Mouse (Mus musculus) kidney, embryonic 15.5 days (tissue): Measurements from ENCODE around the gene Tcte2. TPM values are rescaled to one million over a fixed set of nuclear protein-coding genes. Genes with fewer than 3 reads are reported as not detected.

ENCODE experiments used
- ATAC-seq: fragments of 200-750 bp; cut with Nextera tagmentation; replicated peaks from 2 replicates; pipeline ENCODE4 v1.8.0; 2017; ENCODE audit warnings: moderate TSS enrichment; ENCODE audit not compliant: low FRiP score
- H3K27ac ChIP-seq: fragments of 300-500 bp; sonication (generic); 2 replicates; pipeline ENCODE4 v1.5.1; 2015; ENCODE audit warnings: mild to moderate bottlenecking, inconsistent platforms
- H3K27me3 ChIP-seq: fragments of 300-500 bp; sonication (generic); 2 replicates; pipeline ENCODE4 v1.6.1; 2015; ENCODE audit warnings: inconsistent platforms
- H3K36me3 ChIP-seq: fragments of 300-500 bp; sonication (generic); 2 replicates; pipeline ENCODE4 v1.6.1; 2015; ENCODE audit warnings: inconsistent platforms
- H3K4me1 ChIP-seq: fragments of 300-500 bp; sonication (generic); 2 replicates; pipeline ENCODE4 v1.6.1; 2015; ENCODE audit warnings: inconsistent platforms
- H3K4me2 ChIP-seq: fragments of 300-500 bp; sonication (generic); 2 replicates; pipeline ENCODE4 v1.6.1; 2015; ENCODE audit warnings: moderate library complexity, mild to moderate bottlenecking, inconsistent platforms
- H3K4me3 ChIP-seq: fragments of 300-500 bp; sonication (generic); replicated peaks from 2 replicates; pipeline ENCODE4 v1.5.1; 2015; ENCODE audit warnings: mild to moderate bottlenecking, inconsistent platforms
- H3K9ac ChIP-seq: fragments of 300-500 bp; sonication (generic); 2 replicates; pipeline ENCODE4 v1.6.1; 2015; ENCODE audit warnings: mild to moderate bottlenecking, inconsistent platforms
- H3K9me3 ChIP-seq: fragments of 300-500 bp; sonication (generic); replicated peaks from 2 replicates; pipeline ENCODE4 v1.6.1; 2016; ENCODE audit warnings: inconsistent platforms
- WGBS: fragments of 180-500 bp; shearing (Covaris S2); methylation state at CpG from one replicate; pipeline ENCODE4 v1.1.7; 2015; ENCODE audit warnings: mixed read lengths; 5-methylcytosine and 5-hydroxymethylcytosine counted together
- polyA plus RNA-seq: library from polyadenylated mRNA; unstranded; fragments of >200 nt; fragmentation: Nextera tagmentation; extraction: Ambion mirVana; gene quantifications from 2 replicates; pipeline ENCODE4 v1.2.1, GENCODE M21; 2015

Tcte2 gene
- polyA plus RNA-seq, 1 experiment from 2014 or later, result 3.2 TPM

DNA sequence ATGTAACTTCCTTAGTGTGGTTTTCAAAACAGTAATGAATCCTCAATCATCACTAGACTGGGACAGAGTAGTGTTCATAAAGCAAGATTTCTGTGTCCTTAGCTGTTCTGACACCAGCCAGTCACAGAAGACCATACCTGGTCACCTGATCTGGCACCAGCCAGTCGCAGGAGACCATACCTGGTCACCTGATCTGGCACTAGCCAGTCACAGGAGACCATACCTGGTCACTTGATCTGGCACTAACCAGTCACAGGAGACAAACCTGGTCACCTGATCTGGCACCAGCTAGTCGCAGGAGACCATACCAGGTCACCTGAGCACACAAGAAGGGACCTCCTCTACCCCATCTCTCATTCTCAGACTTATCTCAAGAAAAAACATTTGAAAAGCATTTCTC is 66.4 kb downstream of the Tcte2 start:
- no peak for ATAC-seq
- no peaks in the 10 kb centered on the region for H3K9me3 ChIP-seq
- WGBS, result 88% methylated on average over 2 of the region's 2 CpGs
- no peak overlapping the region for H3K4me2 ChIP-seq
- H3K36me3 ChIP-seq, result no peaks in the 10 kb centered on the region
- no peak overlapping the region for H3K4me3 ChIP-seq
- H3K27ac ChIP-seq, result no peak overlapping the region
- no peaks in the 10 kb centered on the region for H3K27me3 ChIP-seq
- no peak overlapping the region for H3K9ac ChIP-seq
- H3K4me1 ChIP-seq, result peaks cover 12% of the 10 kb centered on the region

- WGBS, result 84% methylated on average over 1 of the region's 1 CpGs
- no peaks in the 10 kb centered on the region for H3K9me3 ChIP-seq
- ATAC-seq, result no peak
- H3K27me3 ChIP-seq, result no peaks in the 10 kb centered on the region
- H3K4me3 ChIP-seq, result no peak overlapping the region
- 0 out of 2 replicates have a peak, but pooled peaks cover 4% of the 10 kb centered on the region for H3K4me1 ChIP-seq
- H3K36me3 ChIP-seq, result no peaks in the 10 kb centered on the region
- H3K4me2 ChIP-seq, result no peak overlapping the region
- no peak overlapping the region for H3K9ac ChIP-seq
- no peak overlapping the region for H3K27ac ChIP-seq
These were observed 67.4 kb downstream of the Tcte2 start for GRCm38 (mm10) chr17:13694181-13694580.

- no peak for ATAC-seq
- peaks cover 22% of the 10 kb centered on the region for H3K4me1 ChIP-seq
- no peak overlapping the region for H3K4me2 ChIP-seq
- no peak overlapping the region for H3K9ac ChIP-seq
- no peaks in the 10 kb centered on the region for H3K27me3 ChIP-seq
- no peaks in the 10 kb centered on the region for H3K36me3 ChIP-seq
- H3K27ac ChIP-seq, result no peak overlapping the region
- H3K9me3 ChIP-seq, result no peaks in the 10 kb centered on the region
- no peak overlapping the region for H3K4me3 ChIP-seq
- 76% methylated on average over 1 of the region's 1 CpGs for WGBS
These were observed 74.0 kb downstream of the Tcte2 start for GRCm38 (mm10) chr17:13687656-13688055.

DNA sequence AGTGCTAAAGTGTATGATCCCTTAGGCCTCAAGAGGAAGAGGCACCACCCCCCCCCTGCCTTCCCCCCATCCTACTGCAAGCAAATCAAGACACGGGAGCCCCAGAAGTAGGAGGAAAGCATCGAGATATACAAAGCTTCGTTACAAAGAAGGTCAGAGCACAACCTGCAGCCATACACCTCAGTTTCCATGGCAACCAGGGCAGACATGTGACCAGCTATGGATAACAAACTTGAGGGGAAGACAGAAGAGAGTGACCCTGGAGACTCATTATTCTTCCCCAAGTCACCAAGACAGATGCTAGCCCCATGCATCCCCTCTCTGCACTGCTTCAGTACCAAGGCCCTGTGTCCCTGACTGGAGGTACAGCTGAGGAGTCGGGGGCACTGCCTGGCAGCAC is 74.5 kb downstream of the Tcte2 start:
- no peak for ATAC-seq

DNA sequence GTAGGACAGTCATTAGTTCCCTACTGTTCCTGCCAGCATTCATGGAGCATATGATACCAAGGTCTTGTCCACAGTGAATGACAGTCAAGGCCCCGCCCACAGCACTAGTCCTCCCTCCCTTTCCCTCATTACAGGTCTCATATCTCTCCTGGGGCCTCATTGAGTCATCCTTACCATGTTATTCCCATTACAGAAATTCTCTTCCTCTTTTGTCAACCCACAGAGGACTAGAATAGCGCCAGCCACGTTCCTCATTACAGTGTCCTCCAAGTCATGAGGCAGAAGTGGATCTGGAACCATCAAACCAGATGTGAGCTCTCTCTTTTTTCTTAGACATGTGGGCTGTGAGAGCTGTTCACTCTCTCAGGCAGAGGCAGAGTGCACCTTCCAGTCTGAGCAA is 76.0 kb downstream of the Tcte2 start:
- peaks cover 26% of the 10 kb centered on the region for H3K4me1 ChIP-seq
- H3K36me3 ChIP-seq, result no peaks in the 10 kb centered on the region
- ATAC-seq, result no peak
- H3K27me3 ChIP-seq, result no peaks in the 10 kb centered on the region
- no peak overlapping the region for H3K9ac ChIP-seq
- H3K4me3 ChIP-seq, result no peak overlapping the region
- no peak overlapping the region for H3K4me2 ChIP-seq
- WGBS, result 88% methylated on average over 3 of the region's 3 CpGs
- H3K27ac ChIP-seq, result no peak overlapping the region
- no peaks in the 10 kb centered on the region for H3K9me3 ChIP-seq

More for the DNA sequence above, 74.5 kb downstream of the Tcte2 start:
- no peak overlapping the region for H3K4me3 ChIP-seq
- H3K9ac ChIP-seq, result no peak overlapping the region
- no peak overlapping the region for H3K4me2 ChIP-seq
- H3K9me3 ChIP-seq, result no peaks in the 10 kb centered on the region
- 55% methylated on average over 4 of the region's 4 CpGs for WGBS
- no peaks in the 10 kb centered on the region for H3K27me3 ChIP-seq
- no peak overlapping the region for H3K27ac ChIP-seq
- no peaks in the 10 kb centered on the region for H3K36me3 ChIP-seq
- H3K4me1 ChIP-seq, result peaks cover 28% of the 10 kb centered on the region

- WGBS, result 57% methylated on average over 7 of the region's 7 CpGs
- no peak overlapping the region for H3K9ac ChIP-seq
- H3K4me3 ChIP-seq, result no peak overlapping the region
- peak overlapping the region; percentile 87 for H3K27ac ChIP-seq
- H3K9me3 ChIP-seq, result no peaks in the 10 kb centered on the region
- no peak overlapping the region for H3K4me2 ChIP-seq
- no peaks in the 10 kb centered on the region for H3K36me3 ChIP-seq
- H3K4me1 ChIP-seq, result peaks cover 26% of the 10 kb centered on the region
- no peak for ATAC-seq
- no peaks in the 10 kb centered on the region for H3K27me3 ChIP-seq
These were observed 77.4 kb downstream of the Tcte2 start for GRCm38 (mm10) chr17:13684256-13684655.

GRCm38 (mm10) chr17:13683411-13684174 is 78.0 kb downstream of the Tcte2 start:
- peak overlapping the region; percentile 87 for H3K27ac ChIP-seq

DNA sequence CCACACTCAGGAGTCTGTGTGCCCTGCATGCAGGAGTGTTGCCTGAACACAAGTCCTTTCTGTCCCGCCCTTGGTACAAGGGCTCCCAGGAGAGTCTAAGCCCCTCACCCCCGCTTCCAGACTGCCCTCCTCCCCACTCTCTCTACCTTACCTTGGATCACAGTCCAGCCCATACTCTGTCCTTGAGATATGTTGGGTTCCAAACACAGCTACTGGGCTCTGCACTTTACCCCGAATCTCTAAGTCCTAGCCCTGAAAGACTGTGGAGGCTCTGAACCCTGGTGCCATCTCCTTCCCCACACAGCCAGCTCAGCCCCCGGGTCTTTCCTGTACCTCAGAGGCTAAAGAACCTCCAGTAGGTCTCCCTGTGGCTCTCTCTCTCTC is 78.6 kb downstream of the Tcte2 start:
- ATAC-seq, result no peak
- peak overlapping the region; percentile 48 for H3K4me2 ChIP-seq
- peak overlapping the region; percentile 31 for H3K4me3 ChIP-seq
- H3K36me3 ChIP-seq, result no peaks in the 10 kb centered on the region
- 38% methylated on average over 4 of the region's 4 CpGs for WGBS
- H3K27me3 ChIP-seq, result no peaks in the 10 kb centered on the region
- peak overlapping the region; percentile 87 for H3K27ac ChIP-seq
- peaks cover 23% of the 10 kb centered on the region for H3K4me1 ChIP-seq
- H3K9me3 ChIP-seq, result no peaks in the 10 kb centered on the region
- H3K9ac ChIP-seq, result peak overlapping the region; percentile 35

More at GRCm38 (mm10) chr17:13683411-13684174, 78.0 kb downstream of the Tcte2 start:
- Histone ChIP-seq H3K27me3 (no peaks in the 10 kb centered on the region), H3K4me3 (peak overlapping the region; percentile 31), H3K9ac (peak overlapping the region; percentile 35), H3K36me3 (no peaks in the 10 kb centered on the region), H3K4me1 (peaks cover 22% of the 10 kb centered on the region), H3K9me3 (no peaks in the 10 kb centered on the region), H3K4me2 (peak overlapping the region; percentile 48)
- peak; percentile 85 for ATAC-seq
- 15% methylated on average over 15 of the region's 15 CpGs for WGBS

DNA sequence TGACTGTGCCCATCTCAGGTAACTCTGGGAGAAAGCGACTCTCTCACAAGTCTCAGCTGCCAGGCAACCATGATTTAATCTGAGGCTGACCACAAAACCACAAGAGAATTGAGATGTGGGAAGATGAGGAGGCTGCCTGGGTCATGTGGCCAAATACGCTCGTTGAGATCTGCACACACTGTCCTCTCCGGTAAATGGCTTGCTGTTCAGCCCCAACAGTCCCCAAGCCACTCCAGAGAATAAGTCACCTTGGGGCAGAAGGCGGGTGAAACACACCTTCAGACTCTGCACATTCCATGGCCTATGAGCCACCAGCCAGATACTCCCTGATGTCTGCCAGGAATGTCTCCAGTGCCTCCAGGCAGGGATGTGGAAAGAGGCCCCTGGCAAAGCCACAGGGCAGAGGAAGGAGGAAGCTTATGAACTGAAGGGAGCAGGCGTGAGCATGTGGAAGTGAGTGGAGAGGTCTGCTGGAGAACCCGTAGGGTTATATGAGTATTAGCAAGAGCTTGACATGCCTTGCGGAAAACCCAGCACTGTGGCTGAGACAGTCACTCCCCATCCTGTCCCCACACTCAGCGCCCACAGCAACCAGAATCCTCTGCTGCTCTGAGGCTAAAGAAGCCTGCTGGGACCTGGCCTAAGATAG is 79.1 kb downstream of the Tcte2 start:
- Histone ChIP-seq H3K4me3 (peak overlapping the region; percentile 31), H3K9me3 (no peaks in the 10 kb centered on the region), H3K4me1 (peaks cover 21% of the 10 kb centered on the region), H3K27me3 (no peaks in the 10 kb centered on the region), H3K36me3 (no peaks in the 10 kb centered on the region), H3K4me2 (peak overlapping the region; percentile 48), H3K27ac (peak overlapping the region; percentile 87), H3K9ac (peak overlapping the region; percentile 35)
- WGBS, result 58% methylated on average over 9 of the region's 9 CpGs
- no peak for ATAC-seq

DNA sequence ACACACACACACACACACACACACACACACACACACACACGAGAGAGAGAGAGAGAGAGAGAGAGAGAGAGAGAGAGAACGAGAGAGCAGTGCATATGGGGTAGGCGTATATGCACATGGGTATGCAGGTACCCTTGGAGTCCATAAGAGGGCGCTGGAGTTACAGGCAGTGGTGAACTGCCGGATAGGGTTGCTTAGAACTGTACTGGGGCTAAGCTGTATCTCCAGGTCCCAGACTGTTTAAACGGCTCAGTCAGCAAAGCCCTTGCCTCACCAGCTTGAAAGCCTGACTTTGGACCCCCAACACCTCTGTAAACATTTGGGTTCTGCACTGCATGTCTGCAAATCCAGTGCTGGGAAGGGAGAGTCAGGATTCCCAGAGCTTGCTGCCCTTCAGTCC is 79.9 kb downstream of the Tcte2 start:
- H3K27me3 ChIP-seq, result no peaks in the 10 kb centered on the region
- H3K4me2 ChIP-seq, result peak overlapping the region; percentile 48; the same call in 1 of the 2 replicates
- no peak overlapping the region for H3K9ac ChIP-seq
- H3K4me1 ChIP-seq, result peaks cover 21% of the 10 kb centered on the region
- no peak overlapping the region for H3K27ac ChIP-seq
- no peaks in the 10 kb centered on the region for H3K36me3 ChIP-seq
- WGBS, result 95% methylated on average over 5 of the region's 6 CpGs
- ATAC-seq, result no peak
- no peak overlapping the region for H3K4me3 ChIP-seq
- H3K9me3 ChIP-seq, result no peaks in the 10 kb centered on the region

GRCm38 (mm10) chr17:13681126-13681525 is 80.5 kb downstream of the Tcte2 start:
- Histone ChIP-seq H3K27me3 (no peaks in the 10 kb centered on the region), H3K4me1 (peaks cover 21% of the 10 kb centered on the region), H3K27ac (no peak overlapping the region), H3K4me3 (no peak overlapping the region), H3K9me3 (no peaks in the 10 kb centered on the region), H3K36me3 (no peaks in the 10 kb centered on the region), H3K4me2 (no peak overlapping the region), H3K9ac (no peak overlapping the region)
- 80% methylated on average over 6 of the region's 6 CpGs for WGBS
- no peak for ATAC-seq

GRCm38 (mm10) chr17:13680318-13680717 is 81.3 kb downstream of the Tcte2 start:
- Histone ChIP-seq H3K27me3 (no peaks in the 10 kb centered on the region), H3K4me3 (no peak overlapping the region), H3K9ac (no peak overlapping the region), H3K9me3 (no peaks in the 10 kb centered on the region), H3K36me3 (no peaks in the 10 kb centered on the region), H3K27ac (no peak overlapping the region), H3K4me2 (no peak overlapping the region), H3K4me1 (peaks cover 24% of the 10 kb centered on the region)
- 61% methylated on average over 4 of the region's 4 CpGs for WGBS
- ATAC-seq, result no peak
